Mouse (Mus musculus) neural tube, embryonic 11.5 days (tissue): ENCODE measurements around the gene Rhbdf1. TPM values are rescaled to one million over a fixed set of nuclear protein-coding genes. Genes with fewer than 3 reads are reported as not detected.
A peak's percentile ranks its signal among the peaks of the same experiment; 100 is the strongest.

Experiments used
- ATAC-seq: fragments of 200-750 bp; cut with Nextera tagmentation; 2 replicates; pipeline ENCODE4 v1.8.0; 2017; ENCODE audit warnings: moderate number of reproducible peaks, mild to moderate bottlenecking, moderate TSS enrichment, moderate library complexity; ENCODE audit not compliant: insufficient read depth, low FRiP score, low TSS enrichment
- DNase-seq: peaks from one replicate; pipeline ENCODE4 v3.0.0-alpha.2; 2015; ENCODE audit warnings: low spot score
- H3K27ac ChIP-seq: fragments of 300-500 bp; sonication (generic); 2 replicates; pipeline ENCODE4 v1.5.1; 2014; ENCODE audit warnings: low read depth, mild to moderate bottlenecking, low read length
- H3K27me3 ChIP-seq: fragments of 300-500 bp; sonication (generic); 2 replicates; pipeline ENCODE4 v1.6.1; 2014; ENCODE audit warnings: mild to moderate bottlenecking, low read length, mixed read lengths; ENCODE audit not compliant: control insufficient read depth, insufficient read depth
- H3K36me3 ChIP-seq: fragments of 300-500 bp; sonication (generic); 2 replicates; pipeline ENCODE4 v1.6.1; 2014; ENCODE audit warnings: mild to moderate bottlenecking, low read length, moderate library complexity, mixed read lengths; ENCODE audit not compliant: control insufficient read depth, insufficient read depth
- H3K4me1 ChIP-seq: fragments of 300-500 bp; sonication (generic); 2 replicates; pipeline ENCODE4 v1.6.1; 2014; ENCODE audit warnings: low read length, mixed read lengths; ENCODE audit not compliant: control insufficient read depth, insufficient read depth
- H3K4me2 ChIP-seq: fragments of 300-500 bp; sonication (generic); 2 replicates; pipeline ENCODE4 v1.6.1; 2014; ENCODE audit warnings: low read depth, mild to moderate bottlenecking, moderate library complexity
- H3K4me3 ChIP-seq: fragments of 300-500 bp; sonication (generic); 2 replicates; pipeline ENCODE4 v1.5.1; 2014; ENCODE audit warnings: low read depth, low read length
- H3K9ac ChIP-seq: fragments of 300-500 bp; sonication (generic); 2 replicates; pipeline ENCODE4 v1.6.1; 2014; ENCODE audit warnings: mild to moderate bottlenecking, low read length
- H3K9me3 ChIP-seq: fragments of 300-500 bp; sonication (generic); 2 replicates; pipeline ENCODE4 v1.6.1; 2016; ENCODE audit warnings: low read length; ENCODE audit not compliant: control insufficient read depth
- WGBS: fragments of 180-500 bp; shearing (Covaris S2); extraction: QIAGEN DNeasy Blood & Tissue Kit; methylation state at CpG from one replicate; pipeline ENCODE4 v1.1.7; 2014; 5-methylcytosine and 5-hydroxymethylcytosine counted together
- polyA plus RNA-seq: library from polyadenylated mRNA; unstranded; fragments of >200 nt; fragmentation: Nextera tagmentation; extraction: Ambion mirVana; gene quantifications from 2 replicates; pipeline ENCODE4 v1.2.1, GENCODE M21; 2014

The Rhbdf1 gene
- 24.6 and 24.7 TPM in 2 replicates for polyA plus RNA-seq

DNA sequence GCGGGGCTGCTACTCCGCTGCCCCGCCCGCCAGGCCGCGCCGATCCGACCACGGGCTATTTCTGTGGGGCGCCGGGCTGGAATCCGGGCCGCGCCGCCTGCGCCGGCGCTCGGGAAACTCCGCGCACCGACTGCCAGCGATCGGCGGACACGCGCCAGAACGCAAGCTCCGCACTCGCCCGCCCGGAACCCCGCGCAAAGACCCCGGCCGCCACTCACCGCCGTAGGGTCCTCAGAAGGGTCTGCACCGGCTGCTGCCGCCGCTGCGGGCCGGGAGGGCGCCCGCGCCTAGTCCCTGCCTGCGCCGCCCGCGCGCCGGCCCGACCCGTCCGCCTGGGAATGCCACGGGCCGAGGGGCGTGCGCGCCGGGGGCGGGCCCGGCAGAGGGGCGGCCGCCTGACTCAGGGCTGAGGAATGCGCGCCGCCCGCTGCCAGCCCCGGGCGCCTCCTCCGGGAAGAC lies at the start of gene Rhbdf1:
Gene Rhbdf1 (minus strand): TSS at position 350 of the 459 bp plus-strand sequence.
- WGBS, result under 1% methylated on average over 60 of the region's 72 CpGs
- ATAC-seq, result peak; percentile 3; the same call in 1 of the 2 replicates

DNA sequence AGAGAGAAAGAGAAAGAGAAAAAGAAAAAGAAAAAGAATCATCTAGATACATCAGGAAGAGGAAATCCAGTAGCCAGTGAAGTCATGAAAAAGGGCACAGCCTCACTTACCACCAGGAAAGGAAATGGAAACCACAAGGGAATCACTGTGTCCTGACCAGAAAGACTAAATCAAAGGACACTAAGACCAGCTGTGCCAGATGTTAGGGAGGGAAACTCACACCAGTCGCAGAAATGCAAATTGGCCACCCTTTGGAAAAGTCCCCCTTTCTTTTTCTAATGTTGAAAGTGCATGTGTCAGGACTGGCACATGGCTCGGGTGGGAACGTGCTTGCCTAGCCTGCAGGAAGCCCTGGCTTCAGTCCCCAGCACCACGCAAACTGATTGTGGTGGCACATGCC lies 49.1 kb upstream of the Rhbdf1 start:
- Histone ChIP-seq H3K4me3 (no peak overlapping the region), H3K4me1 (no peaks in the 10 kb centered on the region; the same call in 1 of the 2 replicates), H3K36me3 (no peaks in the 10 kb centered on the region), H3K4me2 (no peak overlapping the region), H3K9me3 (no peaks in the 10 kb centered on the region), H3K9ac (no peak overlapping the region), H3K27ac (no peak overlapping the region), H3K27me3 (no peaks in the 10 kb centered on the region)
- 44% methylated on average over 4 of the region's 4 CpGs for whole genome bisulfite sequencing
- DNase-seq (no peak), ATAC-seq (no peak)

More for the DNA sequence above, at the start of gene Rhbdf1:
- Histone ChIP-seq H3K4me2 (peak within 1 kb of the TSS; percentile 99), H3K36me3 (no peaks in the 10 kb centered on the region), H3K27me3 (peaks cover 6% of the 10 kb centered on the region; the same call in 1 of the 2 replicates), H3K9ac (peak within 1 kb of the TSS; percentile 89), H3K4me3 (peak within 1 kb of the TSS; percentile 85), H3K27ac (peak within 1 kb of the TSS; percentile 40), H3K4me1 (peaks cover 22% of the 10 kb centered on the region), H3K9me3 (no peaks in the 10 kb centered on the region)
- DNase-seq, result peak; percentile 76

DNA sequence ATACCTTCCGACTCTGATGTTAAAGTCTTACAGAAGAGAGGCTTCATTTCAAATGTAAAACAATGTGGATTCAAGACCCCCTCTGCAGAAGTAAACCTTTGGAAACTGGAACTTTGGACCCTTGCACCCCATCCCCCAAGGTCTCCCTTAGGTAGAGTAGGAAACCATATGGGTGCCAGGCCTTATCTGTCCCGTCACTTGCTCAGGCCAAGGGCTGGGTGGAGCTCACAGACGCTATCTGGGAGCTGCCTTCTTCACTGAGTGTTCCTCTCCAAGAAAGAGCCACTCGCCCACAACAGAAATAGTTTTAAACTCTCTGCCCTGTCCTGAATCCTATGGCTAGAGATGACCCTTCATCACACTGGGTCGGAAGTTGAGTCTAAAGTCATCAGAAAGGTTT lies 46.9 kb upstream of the Rhbdf1 start:
- Histone ChIP-seq H3K27ac (no peak overlapping the region), H3K4me2 (no peak overlapping the region), H3K36me3 (no peaks in the 10 kb centered on the region), H3K4me1 (no peaks in the 10 kb centered on the region; the same call in 1 of the 2 replicates), H3K9me3 (no peaks in the 10 kb centered on the region), H3K27me3 (no peaks in the 10 kb centered on the region), H3K9ac (no peak overlapping the region), H3K4me3 (no peak overlapping the region)
- WGBS, result 88% methylated on average over 5 of the region's 5 CpGs
- ATAC-seq (no peak), DNase-seq (no peak)

DNA sequence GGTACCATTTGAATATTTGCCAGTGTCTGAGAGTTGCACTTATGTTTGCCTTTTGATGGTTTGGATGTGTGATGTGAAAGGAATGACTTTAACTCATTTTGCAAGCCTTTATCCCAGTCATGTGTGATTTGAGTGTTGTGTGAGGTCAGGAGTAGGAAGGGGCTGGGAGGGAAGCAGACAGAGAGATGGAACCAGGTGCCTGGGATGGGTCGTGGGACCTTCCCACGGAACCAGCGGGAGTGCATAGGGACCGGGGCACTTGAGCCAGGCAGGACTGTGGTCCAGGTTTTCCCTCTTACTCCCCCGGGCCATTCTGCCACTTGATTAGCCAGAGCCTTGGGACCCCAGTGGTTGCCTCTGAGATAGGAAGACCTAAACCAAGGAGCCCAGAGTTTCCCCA lies 45.9 kb upstream of the Rhbdf1 start:
- Histone ChIP-seq H3K9ac (peak overlapping the region; percentile 97), H3K4me1 (no peaks in the 10 kb centered on the region; the same call in 1 of the 2 replicates), H3K4me3 (peak overlapping the region; percentile 68), H3K27ac (peak overlapping the region; percentile 95), H3K9me3 (no peaks in the 10 kb centered on the region), H3K27me3 (no peaks in the 10 kb centered on the region), H3K4me2 (peak overlapping the region; percentile 43), H3K36me3 (no peaks in the 10 kb centered on the region)
- ATAC-seq (peak; percentile 46), DNase-seq (peak; percentile 24)
- WGBS, result 28% methylated on average over 5 of the region's 5 CpGs

DNA sequence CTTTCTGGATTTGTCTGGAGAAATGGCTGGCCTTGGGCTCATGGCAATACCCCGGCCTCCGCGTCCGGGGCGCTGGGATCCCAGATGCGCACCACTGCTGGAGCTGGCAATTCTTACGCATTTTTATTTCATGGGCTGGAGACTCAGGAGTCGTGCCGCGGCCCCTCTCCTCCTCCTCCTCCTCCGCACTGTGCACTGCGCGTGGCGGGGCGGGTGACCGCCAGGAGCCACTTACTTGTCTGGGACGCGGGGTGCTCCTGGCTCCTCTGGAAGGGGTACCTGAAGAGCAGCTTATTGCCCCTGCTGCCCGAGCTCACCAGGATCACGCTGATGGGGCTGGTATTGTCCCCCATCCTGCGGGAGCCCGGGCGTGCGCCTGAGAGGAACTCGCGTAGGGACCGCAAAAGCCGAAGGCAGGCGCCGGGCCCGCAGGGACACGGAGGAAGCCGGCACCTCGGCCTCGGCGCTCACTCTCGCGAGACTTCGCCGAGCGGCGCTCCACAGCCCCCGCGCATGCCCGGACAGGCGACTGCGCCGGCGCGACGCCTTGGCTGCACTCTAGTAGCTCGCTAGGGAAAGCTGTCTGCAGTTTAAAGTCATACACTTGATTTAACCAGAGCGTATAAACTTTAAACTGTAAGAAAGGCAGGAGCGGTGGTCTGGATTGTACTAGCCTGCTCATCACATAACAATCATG lies 45.2 kb upstream of the Rhbdf1 start, which contains the start of gene Nprl3:
Gene Nprl3 (minus strand): TSS at position 520 of the 697 bp plus-strand sequence.
- Histone ChIP-seq H3K9ac (peak within 1 kb of the TSS; percentile 97), H3K4me3 (peak within 1 kb of the TSS; percentile 68), H3K27me3 (no peaks in the 10 kb centered on the region), H3K4me2 (peak within 1 kb of the TSS; percentile 43), H3K36me3 (0 out of 2 replicates have a peak, but pooled peaks cover 2% of the 10 kb centered on the region), H3K9me3 (no peaks in the 10 kb centered on the region), H3K4me1 (no peaks in the 10 kb centered on the region; the same call in 1 of the 2 replicates), H3K27ac (peak within 1 kb of the TSS; percentile 95)
- DNase-seq (peak; percentile 98), ATAC-seq (peak; percentile 98)
- WGBS, result under 1% methylated on average over 54 of the region's 54 CpGs

DNA sequence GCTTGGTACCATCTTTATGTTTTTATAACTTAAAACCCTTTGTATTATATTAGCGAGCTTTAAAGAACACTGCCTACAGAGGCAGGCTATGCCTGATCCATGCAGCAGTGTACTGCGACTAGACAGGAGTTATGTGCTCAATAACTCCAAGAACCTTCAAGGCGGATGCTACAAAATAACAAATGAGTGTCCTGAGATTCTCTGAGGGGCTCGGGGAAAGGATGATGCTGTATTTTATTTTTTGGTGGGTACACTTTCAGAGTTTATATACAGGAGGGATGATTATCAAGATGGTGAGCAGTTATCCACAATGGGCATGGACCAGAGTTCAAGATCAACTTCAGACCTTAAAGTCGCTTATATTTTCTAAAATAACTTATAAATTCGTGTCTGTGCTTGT lies 44.7 kb upstream of the Rhbdf1 start:
- no peak for DNase-seq
- peak overlapping the region; percentile 97 for H3K9ac ChIP-seq
- H3K9me3 ChIP-seq, result no peaks in the 10 kb centered on the region
- WGBS, result 33% methylated on average over 6 of the region's 6 CpGs
- H3K27me3 ChIP-seq, result no peaks in the 10 kb centered on the region
- H3K27ac ChIP-seq, result peak overlapping the region; percentile 95
- H3K4me3 ChIP-seq, result peak overlapping the region; percentile 68
- H3K4me2 ChIP-seq, result peak overlapping the region; percentile 43
- no peaks in the 10 kb centered on the region; the same call in 1 of the 2 replicates for H3K4me1 ChIP-seq
- H3K36me3 ChIP-seq, result 0 out of 2 replicates have a peak, but pooled peaks cover 3% of the 10 kb centered on the region
- ATAC-seq, result no peak

DNA sequence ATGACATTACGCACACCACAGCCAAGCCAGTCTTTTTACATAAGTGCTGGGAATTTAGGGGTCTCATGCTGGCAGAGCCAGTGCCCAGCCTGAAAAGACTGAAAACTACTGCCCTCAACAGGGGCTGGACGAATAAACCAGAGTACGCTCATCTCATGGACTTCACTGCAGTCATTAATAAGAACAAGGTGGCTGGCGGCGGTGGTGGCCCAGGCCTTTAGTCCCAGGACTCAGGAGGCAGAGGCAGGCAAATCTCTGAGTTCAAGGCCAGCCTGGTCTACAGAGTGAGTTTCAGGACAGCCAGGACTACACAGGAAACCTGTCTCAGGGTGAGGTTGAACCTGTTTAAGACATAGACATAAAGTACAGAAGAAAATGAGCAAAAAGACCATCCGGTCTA lies 44.1 kb upstream of the Rhbdf1 start:
- WGBS, result 93% methylated on average over 6 of the region's 6 CpGs
- DNase-seq, result no peak
- no peak overlapping the region for H3K4me3 ChIP-seq
- H3K27me3 ChIP-seq, result no peaks in the 10 kb centered on the region
- no peaks in the 10 kb centered on the region; the same call in 1 of the 2 replicates for H3K4me1 ChIP-seq
- no peak overlapping the region for H3K4me2 ChIP-seq
- H3K36me3 ChIP-seq, result 0 out of 2 replicates have a peak, but pooled peaks cover 3% of the 10 kb centered on the region
- no peak for ATAC-seq
- no peak overlapping the region for H3K27ac ChIP-seq
- no peaks in the 10 kb centered on the region for H3K9me3 ChIP-seq
- H3K9ac ChIP-seq, result no peak overlapping the region

DNA sequence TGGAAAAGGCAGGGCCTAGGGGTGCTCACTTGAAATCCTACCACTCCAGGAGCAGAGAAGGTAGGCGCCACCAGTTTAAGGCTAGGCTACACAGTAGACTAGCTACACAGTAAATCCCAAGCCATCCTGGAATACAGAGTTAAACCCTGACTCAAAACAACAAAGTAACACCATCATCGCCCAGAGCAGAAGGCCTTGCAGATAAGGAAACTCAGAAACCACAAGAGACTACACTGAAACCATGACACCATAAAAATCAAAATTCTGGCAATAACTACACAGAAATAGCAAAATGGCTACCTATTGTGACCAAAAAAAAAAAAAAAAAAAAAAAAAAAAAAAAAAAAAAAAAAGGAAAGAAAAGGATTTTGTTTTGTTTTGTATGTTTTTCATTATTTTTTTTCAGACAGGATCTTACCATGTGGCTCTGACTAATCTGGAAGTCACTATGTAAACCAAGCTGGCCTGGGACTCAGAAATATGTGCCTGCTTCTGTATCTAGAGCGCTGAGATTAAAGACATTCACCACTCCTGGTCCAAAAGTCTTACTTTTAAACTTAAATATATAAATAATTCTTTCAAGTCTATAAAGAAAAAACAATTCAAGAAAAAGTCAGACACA lies 43.1 kb upstream of the Rhbdf1 start:
- H3K27ac ChIP-seq, result no peak overlapping the region
- ATAC-seq (no peak), DNase-seq (no peak)
- H3K27me3 ChIP-seq, result no peaks in the 10 kb centered on the region
- no peak overlapping the region for H3K4me2 ChIP-seq
- H3K4me3 ChIP-seq, result no peak overlapping the region
- no peaks in the 10 kb centered on the region for H3K9me3 ChIP-seq
- 0 out of 2 replicates have a peak, but pooled peaks cover 4% of the 10 kb centered on the region for H3K36me3 ChIP-seq
- 92% methylated on average over 3 of the region's 3 CpGs for WGBS
- no peaks in the 10 kb centered on the region; the same call in 1 of the 2 replicates for H3K4me1 ChIP-seq
- no peak overlapping the region for H3K9ac ChIP-seq
